Mouse (Mus musculus): Measurements from ENCODE around the gene Kcna10.

GRCm38 (mm10) chr3:107185597-107185996 is 2.7 kb downstream of the Kcna10 start:
- TF ChIP-seq CTCF (IDR thresholded peaks at IDR 0.05; ENCODE audit: borderline replicate concordance, control insufficient read depth, extremely low read depth, insufficient read depth, low read length, poor library complexity) (no peak), POLR2A (IDR thresholded peaks at IDR 0.05; ENCODE audit: control insufficient read depth, extremely low read depth, insufficient read depth, low read length, poor library complexity) (no peak)

Measured in thymus, adult 2 months (tissue).